Mouse (Mus musculus): ENCODE data around the gene Zfand3.

GRCm38 (mm10) chr17:30129220-30129619 is 124.7 kb downstream of the Zfand3 start:
- TF ChIP-seq CTCF (IDR thresholded peaks at IDR 0.05; ENCODE audit: low read depth, low read length) (no peak), POLR2A (IDR thresholded peaks at IDR 0.05; ENCODE audit: insufficient read depth, low read length) (no peak)

Measured in ES-Bruce4 (cell line).